Mouse (Mus musculus) megakaryocyte, embryonic 14.5 days (primary cell): ENCODE data around the gene Mdga1.

Experiments used
- FLI1 ChIP-seq: IDR thresholded peaks from 2 replicates; pipeline ENCODE4 v1.6.1; 2012; ENCODE audit warnings: low read length, inconsistent platforms, mixed read lengths
- GATA1 ChIP-seq: IDR thresholded peaks from 3 replicates; pipeline ENCODE4 v1.6.1; 2012; ENCODE audit warnings: mixed read lengths, low read length, inconsistent platforms, borderline replicate concordance

DNA sequence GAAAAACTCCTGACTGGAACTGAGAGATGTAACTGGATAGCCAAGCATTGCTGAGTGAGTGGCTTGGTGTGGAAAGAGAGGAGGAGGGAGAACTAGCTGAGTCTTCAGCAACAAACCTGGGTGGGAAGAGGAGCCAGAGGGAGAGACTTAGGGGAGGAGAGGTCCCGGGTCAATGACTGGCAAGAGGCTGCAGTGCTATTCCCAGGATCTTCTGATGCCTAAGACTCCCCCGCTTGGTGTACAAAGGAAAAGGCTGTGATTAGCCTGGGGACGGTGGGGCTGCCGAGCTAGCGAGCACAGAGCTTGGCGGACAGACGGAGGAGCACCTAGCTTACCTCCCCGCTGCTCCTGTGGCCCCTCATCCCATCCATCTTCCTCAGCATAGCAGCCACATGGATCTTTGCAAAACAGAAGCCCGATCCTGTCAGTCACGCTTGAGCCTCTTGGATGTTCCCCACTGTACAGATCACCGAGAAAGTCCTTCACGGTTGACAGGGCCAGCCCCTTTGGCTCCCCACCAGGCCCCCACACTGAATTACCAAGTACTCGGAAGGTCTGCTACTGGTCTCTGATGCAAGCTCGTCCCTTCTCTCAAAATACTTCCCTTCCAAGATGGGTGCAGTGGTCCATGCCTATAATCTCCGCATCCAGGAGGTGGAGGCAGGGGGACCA is 2.0 kb upstream of the Mdga1 start:
- TF ChIP-seq GATA1 = no peak
- no peak for TF ChIP-seq FLI1
